Mouse (Mus musculus) midbrain, embryonic 15.5 days (tissue): ENCODE data around the gene Eme2. TPM values are rescaled to one million over a fixed set of nuclear protein-coding genes. Genes with fewer than 3 reads are reported as not detected.

Experiments used
- ATAC-seq: fragments of 200-750 bp; cut with Nextera tagmentation; replicated peaks from 2 replicates; pipeline ENCODE4 v1.8.0; 2017; ENCODE audit warnings: moderate TSS enrichment
- H3K27ac ChIP-seq: fragments of 300-500 bp; sonication (generic); 2 replicates; pipeline ENCODE4 v1.5.1; 2015; ENCODE audit warnings: mild to moderate bottlenecking, inconsistent platforms
- H3K27me3 ChIP-seq: fragments of 300-500 bp; sonication (generic); replicated peaks from 2 replicates; pipeline ENCODE4 v1.6.1; 2015; ENCODE audit warnings: inconsistent platforms
- H3K36me3 ChIP-seq: fragments of 300-500 bp; sonication (generic); replicated peaks from 2 replicates; pipeline ENCODE4 v1.6.1; 2015; ENCODE audit warnings: inconsistent platforms
- H3K4me1 ChIP-seq: fragments of 300-500 bp; sonication (generic); 2 replicates; pipeline ENCODE4 v1.6.1; 2015; ENCODE audit warnings: inconsistent platforms
- H3K4me2 ChIP-seq: fragments of 300-500 bp; sonication (generic); 2 replicates; pipeline ENCODE4 v1.6.1; 2015; ENCODE audit warnings: inconsistent platforms, mild to moderate bottlenecking, moderate library complexity
- H3K4me3 ChIP-seq: fragments of 300-500 bp; sonication (generic); 2 replicates; pipeline ENCODE4 v1.5.1; 2015; ENCODE audit warnings: mild to moderate bottlenecking, inconsistent platforms
- H3K9ac ChIP-seq: fragments of 300-500 bp; sonication (generic); 2 replicates; pipeline ENCODE4 v1.6.1; 2015; ENCODE audit warnings: mild to moderate bottlenecking, inconsistent platforms
- H3K9me3 ChIP-seq: fragments of 300-500 bp; sonication (generic); 2 replicates; pipeline ENCODE4 v1.6.1; 2016; ENCODE audit warnings: inconsistent platforms
- WGBS: fragments of 180-500 bp; shearing (Covaris S2); methylation state at CpG from one replicate; pipeline ENCODE4 v1.1.7; 2015; ENCODE audit warnings: mixed read lengths; 5-methylcytosine and 5-hydroxymethylcytosine counted together
- polyA plus RNA-seq: library from polyadenylated mRNA; unstranded; fragments of >200 nt; fragmentation: Nextera tagmentation; extraction: Ambion mirVana; gene quantifications from 2 replicates; pipeline ENCODE4 v1.2.1, GENCODE M21; 2015

Eme2 gene
- polyA plus RNA-seq, 1 experiment from 2014 or later = 33.4 TPM

GRCm38 (mm10) chr17:24885356-24886133 lies 9.3 kb downstream of the Eme2 start:
- peaks cover 14% of the 10 kb centered on the region for H3K36me3 ChIP-seq
- WGBS = 22% methylated on average over 22 of the region's 22 CpGs
- H3K9ac ChIP-seq = peak overlapping the region; percentile 57

GRCm38 (mm10) chr17:24884391-24884790 lies 10.5 kb downstream of the Eme2 start:
- H3K27me3 ChIP-seq = no peaks in the 10 kb centered on the region
- peaks cover 10% of the 10 kb centered on the region; the same call in 1 of the 2 replicates for H3K36me3 ChIP-seq
- H3K27ac ChIP-seq = no peak overlapping the region
- ATAC-seq = no peak
- no peak overlapping the region for H3K4me3 ChIP-seq
- WGBS = 83% methylated on average over 6 of the region's 6 CpGs
- peaks cover 31% of the 10 kb centered on the region for H3K4me1 ChIP-seq
- no peaks in the 10 kb centered on the region for H3K9me3 ChIP-seq
- no peak overlapping the region for H3K9ac ChIP-seq
- no peak overlapping the region for H3K4me2 ChIP-seq

More at GRCm38 (mm10) chr17:24885356-24886133, 9.3 kb downstream of the Eme2 start:
- no peaks in the 10 kb centered on the region for H3K27me3 ChIP-seq
- no peaks in the 10 kb centered on the region for H3K9me3 ChIP-seq
- H3K4me1 ChIP-seq = peaks cover 31% of the 10 kb centered on the region
- ATAC-seq = no peak
- H3K27ac ChIP-seq = peak overlapping the region; percentile 31; the same call in 1 of the 2 replicates
- H3K4me2 ChIP-seq = peak overlapping the region; percentile 91
- H3K4me3 ChIP-seq = peak overlapping the region; percentile 81

- Histone ChIP-seq H3K4me3 (no peak overlapping the region), H3K27me3 (no peaks in the 10 kb centered on the region), H3K4me2 (no peak overlapping the region), H3K36me3 (peaks cover 10% of the 10 kb centered on the region; the same call in 1 of the 2 replicates), H3K9ac (no peak overlapping the region), H3K9me3 (no peaks in the 10 kb centered on the region), H3K4me1 (peaks cover 12% of the 10 kb centered on the region), H3K27ac (no peak overlapping the region)
- no peak for ATAC-seq
- WGBS = 49% methylated on average over 7 of the region's 7 CpGs
Observed at GRCm38 (mm10) chr17:24881738-24882440, 13.0 kb downstream of the Eme2 start.

GRCm38 (mm10) chr17:24878531-24878930 lies 16.4 kb downstream of the Eme2 start:
- no peak overlapping the region for H3K9ac ChIP-seq
- no peak for ATAC-seq

GRCm38 (mm10) chr17:24878117-24878397 lies 16.8 kb downstream of the Eme2 start:
- 47% methylated on average over 5 of the region's 5 CpGs for WGBS

More at GRCm38 (mm10) chr17:24878531-24878930, 16.4 kb downstream of the Eme2 start:
- 69% methylated on average over 8 of the region's 8 CpGs for WGBS
- H3K27ac ChIP-seq = no peak overlapping the region
- H3K9me3 ChIP-seq = no peaks in the 10 kb centered on the region
- H3K4me1 ChIP-seq = no peaks in the 10 kb centered on the region
- H3K4me2 ChIP-seq = no peak overlapping the region
- H3K36me3 ChIP-seq = peaks cover 5% of the 10 kb centered on the region; the same call in 1 of the 2 replicates
- H3K4me3 ChIP-seq = no peak overlapping the region
- H3K27me3 ChIP-seq = no peaks in the 10 kb centered on the region

GRCm38 (mm10) chr17:24877336-24878116 lies 17.4 kb downstream of the Eme2 start:
- WGBS = 67% methylated on average over 10 of the region's 10 CpGs

More at GRCm38 (mm10) chr17:24878117-24878397, 16.8 kb downstream of the Eme2 start:
- Histone ChIP-seq H3K4me1 (no peaks in the 10 kb centered on the region), H3K36me3 (peaks cover under 1% of the 10 kb centered on the region; the same call in 1 of the 2 replicates), H3K4me3 (no peak overlapping the region), H3K27me3 (no peaks in the 10 kb centered on the region), H3K4me2 (no peak overlapping the region), H3K9me3 (no peaks in the 10 kb centered on the region), H3K27ac (no peak overlapping the region), H3K9ac (no peak overlapping the region)
- no peak for ATAC-seq

GRCm38 (mm10) chr17:24874989-24875388 lies 19.9 kb downstream of the Eme2 start:
- H3K9ac ChIP-seq = no peak overlapping the region
- H3K4me3 ChIP-seq = no peak overlapping the region
- H3K27ac ChIP-seq = no peak overlapping the region
- ATAC-seq = no peak
- no peaks in the 10 kb centered on the region for H3K4me1 ChIP-seq
- WGBS = 82% methylated on average over 8 of the region's 8 CpGs
- H3K4me2 ChIP-seq = no peak overlapping the region
- H3K36me3 ChIP-seq = no peaks in the 10 kb centered on the region
- H3K9me3 ChIP-seq = no peaks in the 10 kb centered on the region
- no peaks in the 10 kb centered on the region for H3K27me3 ChIP-seq

More at GRCm38 (mm10) chr17:24877336-24878116, 17.4 kb downstream of the Eme2 start:
- H3K4me2 ChIP-seq = no peak overlapping the region
- H3K27me3 ChIP-seq = no peaks in the 10 kb centered on the region
- no peak for ATAC-seq
- H3K9ac ChIP-seq = 0 out of 2 replicates have a peak overlapping the region, but pooled peaks have one; percentile 6
- H3K27ac ChIP-seq = no peak overlapping the region
- no peak overlapping the region for H3K4me3 ChIP-seq
- H3K9me3 ChIP-seq = no peaks in the 10 kb centered on the region
- no peaks in the 10 kb centered on the region; the same call in 1 of the 2 replicates for H3K36me3 ChIP-seq
- no peaks in the 10 kb centered on the region for H3K4me1 ChIP-seq

GRCm38 (mm10) chr17:24874405-24874745 lies 20.5 kb downstream of the Eme2 start:
- no peak overlapping the region for H3K4me2 ChIP-seq
- ATAC-seq = no peak
- 40% methylated on average over 1 of the region's 1 CpGs for WGBS
- H3K9ac ChIP-seq = no peak overlapping the region
- no peaks in the 10 kb centered on the region for H3K4me1 ChIP-seq
- H3K4me3 ChIP-seq = no peak overlapping the region
- H3K36me3 ChIP-seq = no peaks in the 10 kb centered on the region
- H3K27ac ChIP-seq = no peak overlapping the region
- no peaks in the 10 kb centered on the region for H3K27me3 ChIP-seq
- H3K9me3 ChIP-seq = no peaks in the 10 kb centered on the region

- Histone ChIP-seq H3K36me3 (no peaks in the 10 kb centered on the region), H3K4me1 (no peaks in the 10 kb centered on the region)
- 53% methylated on average over 4 of the region's 4 CpGs for WGBS
Observed at GRCm38 (mm10) chr17:24873695-24874404, 21.0 kb downstream of the Eme2 start.

GRCm38 (mm10) chr17:24867914-24868313 lies 27.0 kb downstream of the Eme2 start:
- 95% methylated on average over 10 of the region's 10 CpGs for WGBS

More at GRCm38 (mm10) chr17:24873695-24874404, 21.0 kb downstream of the Eme2 start:
- Histone ChIP-seq H3K9ac (no peak overlapping the region), H3K9me3 (no peaks in the 10 kb centered on the region), H3K27ac (no peak overlapping the region), H3K27me3 (no peaks in the 10 kb centered on the region), H3K4me2 (no peak overlapping the region), H3K4me3 (no peak overlapping the region)
- no peak for ATAC-seq

GRCm38 (mm10) chr17:24865776-24866175 lies 29.1 kb downstream of the Eme2 start, which contains the start of gene Igfals:
TSS of gene Igfals (plus strand) at chr17:24865997.
- ATAC-seq = no peak
- H3K4me3 ChIP-seq = no peak within 1 kb of the TSS
- H3K27me3 ChIP-seq = no peaks in the 10 kb centered on the region
- H3K4me2 ChIP-seq = no peak within 1 kb of the TSS
- H3K4me1 ChIP-seq = no peaks in the 10 kb centered on the region
- 0 out of 2 replicates have a peak, but pooled peaks cover 14% of the 10 kb centered on the region for H3K36me3 ChIP-seq
- no peak within 1 kb of the TSS for H3K27ac ChIP-seq
- 90% methylated on average over 8 of the region's 8 CpGs for WGBS
- no peak within 1 kb of the TSS for H3K9ac ChIP-seq
- H3K9me3 ChIP-seq = no peaks in the 10 kb centered on the region

More at GRCm38 (mm10) chr17:24867914-24868313, 27.0 kb downstream of the Eme2 start:
- H3K27ac ChIP-seq = no peak overlapping the region
- H3K4me1 ChIP-seq = no peaks in the 10 kb centered on the region
- no peak overlapping the region for H3K4me2 ChIP-seq
- no peak overlapping the region for H3K9ac ChIP-seq
- ATAC-seq = no peak
- no peaks in the 10 kb centered on the region for H3K27me3 ChIP-seq
- no peaks in the 10 kb centered on the region for H3K9me3 ChIP-seq
- H3K36me3 ChIP-seq = 0 out of 2 replicates have a peak, but pooled peaks cover 5% of the 10 kb centered on the region
- H3K4me3 ChIP-seq = no peak overlapping the region
